Mouse (Mus musculus): ENCODE data around the gene Ppp1ca.

DNA sequence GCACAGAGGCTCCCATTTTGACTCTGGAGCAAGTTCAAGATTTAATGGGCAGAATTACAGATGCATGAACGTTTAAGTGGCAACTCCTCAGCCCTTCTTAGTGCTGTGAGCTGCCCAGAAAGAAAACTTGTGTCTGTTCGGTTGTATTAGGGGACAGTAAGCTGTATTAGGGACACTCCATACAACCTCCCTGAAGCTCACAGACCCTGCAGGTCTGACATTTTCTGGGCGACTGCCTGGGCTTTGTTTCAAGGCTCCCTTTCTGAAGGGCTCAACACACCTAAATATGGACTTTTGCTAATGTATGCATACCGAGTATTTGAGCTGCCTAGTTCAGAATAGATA, 28.4 kb upstream of the Ppp1ca start:
- TF ChIP-seq MAX (IDR thresholded peaks at IDR 0.05; ENCODE audit: low read length) (no peak), EP300 (IDR thresholded peaks at IDR 0.05; ENCODE audit: low read length) (no peak), POLR2A (IDR thresholded peaks at IDR 0.05; ENCODE audit: low read depth, low read length) (no peak), CTCF (conservative IDR thresholded peaks at IDR 0.05 in 1 of 2, IDR thresholded peaks at IDR 0.05 in 1 of 2; ENCODE audit: low read depth in 2 of 2, low read length in 2 of 2) (no peak), NRF1 (IDR thresholded peaks at IDR 0.05; ENCODE audit: low read depth, low read length) (no peak), ZC3H11A (IDR thresholded peaks at IDR 0.05; ENCODE audit: low read depth, low read length) (no peak), TCF12 (IDR thresholded peaks at IDR 0.05; ENCODE audit: low read depth, low read length) (no peak), GABPA (IDR thresholded peaks at IDR 0.05; ENCODE audit: insufficient replicate concordance, low read depth, low read length) (no peak)

Measured in CH12.LX (cell line).